Mouse (Mus musculus): ENCODE measurements around the gene Ddhd1. TPM values are rescaled to one million over a fixed set of nuclear protein-coding genes. Genes with fewer than 3 reads are reported as not detected.

Gene Ddhd1
- 10 to 100 TPM; 17.5 to 24.2 TPM for total RNA-seq (2021)
- long read RNA-seq, experiment 1, full-length matches to known transcripts, result 5 of 9 reads
- long read RNA-seq, experiment 1, partial matches to known transcripts, result 1 of 9 reads
- long read RNA-seq, experiment 1, other reads (novel, unspliced or antisense), result 3 of 9 reads
- long read RNA-seq, experiment 2, full-length matches to known transcripts, result 14 of 28 reads
- long read RNA-seq, experiment 2, partial matches to known transcripts, result 3 of 28 reads
- long read RNA-seq, experiment 2, other reads (novel, unspliced or antisense), result 11 of 28 reads

DNA sequence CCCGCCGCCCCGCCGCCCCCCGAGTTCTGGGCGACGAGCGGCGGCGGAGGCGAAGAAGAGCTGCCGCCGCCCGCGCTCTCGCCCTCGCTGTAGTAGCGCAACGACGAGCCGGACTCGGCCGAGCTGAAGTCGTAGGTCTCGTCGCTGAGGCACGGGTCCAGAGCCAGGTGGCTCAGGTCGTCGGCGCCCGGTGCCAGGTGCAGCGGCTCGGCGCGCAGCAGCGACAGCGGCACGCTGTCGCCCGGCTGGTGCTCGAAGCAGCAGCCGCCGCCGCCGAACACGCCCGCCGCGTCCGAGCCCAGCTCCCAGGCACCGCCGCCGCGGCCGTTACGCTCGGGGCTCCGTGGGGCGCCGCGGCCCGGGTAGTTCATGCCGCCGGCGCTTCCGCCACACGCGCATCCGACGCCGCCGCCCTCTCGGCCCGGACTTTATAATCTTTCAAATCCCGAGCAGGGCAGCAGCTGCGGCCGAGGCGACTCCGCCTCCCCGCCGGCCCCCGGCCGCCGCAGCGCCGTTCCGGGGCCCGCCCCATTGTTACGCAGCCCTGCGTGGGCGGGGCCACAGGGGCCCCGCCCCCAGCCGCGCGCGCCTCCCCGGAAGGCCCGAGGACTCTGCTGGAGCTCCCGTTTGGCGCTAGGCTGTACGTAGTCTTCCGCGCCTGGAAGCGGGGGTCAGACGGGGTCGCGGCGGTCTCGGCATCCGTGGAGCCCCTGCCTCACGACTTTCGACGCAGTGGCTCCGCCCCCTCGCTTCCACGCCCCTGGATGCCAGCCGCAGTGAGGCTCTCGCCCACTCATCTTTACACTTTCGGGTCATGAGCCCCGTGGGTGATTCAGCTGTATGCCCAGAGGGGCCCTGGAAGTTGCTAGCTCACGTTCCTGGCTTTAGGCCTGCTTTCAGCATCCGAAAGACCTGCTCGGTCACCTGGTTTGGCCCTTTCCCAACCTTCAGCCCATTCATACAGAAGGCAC is at the start of gene Ddhd1:
Gene Ddhd1, minus strand, starts transcription at position 503 of the 971 bp plus-strand sequence.
- peak; percentile 74 for DNase-seq (ENCODE audit: low spot score in 2 of 2)

DNA sequence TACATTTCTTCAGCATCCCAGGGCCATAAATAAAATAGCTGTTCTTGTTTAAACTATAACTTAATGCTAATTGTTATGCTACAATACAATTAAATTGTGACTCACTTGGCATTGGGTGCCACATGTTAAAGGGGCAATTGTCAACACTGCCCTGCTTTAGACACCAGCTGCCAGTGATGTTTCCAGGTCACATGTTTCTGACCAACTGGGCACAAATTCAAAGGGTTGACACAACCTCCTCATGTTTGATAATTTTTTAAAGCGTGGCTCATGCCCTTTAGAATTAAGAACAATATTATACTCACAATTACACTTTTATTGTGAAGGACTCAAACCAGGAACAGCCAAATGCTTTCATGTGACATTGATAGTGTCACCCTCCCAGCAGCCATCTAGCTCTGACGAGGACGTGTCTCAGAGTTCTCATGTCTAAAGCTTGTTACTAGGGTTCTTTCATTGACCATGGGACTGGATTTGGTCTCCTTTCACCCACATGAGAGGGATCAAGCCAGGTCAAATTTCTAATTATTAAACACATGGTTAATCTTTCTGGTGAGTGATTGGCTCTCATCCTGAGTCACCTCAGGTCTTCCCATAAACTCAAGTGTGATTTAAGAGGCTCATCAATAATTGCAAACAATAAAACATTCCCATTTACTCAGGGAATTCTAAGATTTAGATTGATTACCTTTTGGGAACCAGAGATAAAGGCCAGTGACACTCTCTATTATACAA is 49.4 kb upstream of the Ddhd1 start:
- no peak for DNase-seq (ENCODE audit: low spot score in 2 of 2)

DNA sequence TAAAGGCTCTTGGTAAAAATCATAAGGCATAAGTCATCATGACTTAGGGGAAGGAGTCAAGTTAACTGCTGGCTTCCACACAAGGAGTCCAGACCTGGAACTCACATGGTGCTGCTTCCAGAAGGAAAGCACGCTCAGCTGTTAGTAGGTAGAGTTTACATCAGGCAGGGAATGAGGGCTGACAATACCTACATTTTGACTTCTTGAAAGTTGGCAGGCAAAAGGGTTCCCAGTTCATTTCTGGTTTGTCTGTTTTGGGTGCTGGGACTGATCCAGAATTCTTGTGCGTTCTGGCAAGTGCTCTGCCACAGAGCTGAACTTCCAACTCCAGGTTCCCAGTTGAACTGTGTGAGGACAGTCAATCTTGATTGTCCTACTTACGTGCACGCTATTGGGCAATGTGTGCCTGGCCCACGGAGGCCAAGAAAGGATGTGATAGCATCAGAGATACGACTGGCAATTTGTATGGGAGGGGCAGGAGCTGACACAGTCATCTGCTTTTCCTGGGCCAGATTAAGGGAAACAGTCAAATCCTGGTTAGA is 42.2 kb upstream of the Ddhd1 start:
- DNase-seq (ENCODE audit: low spot score in 2 of 2), result no peak

DNA sequence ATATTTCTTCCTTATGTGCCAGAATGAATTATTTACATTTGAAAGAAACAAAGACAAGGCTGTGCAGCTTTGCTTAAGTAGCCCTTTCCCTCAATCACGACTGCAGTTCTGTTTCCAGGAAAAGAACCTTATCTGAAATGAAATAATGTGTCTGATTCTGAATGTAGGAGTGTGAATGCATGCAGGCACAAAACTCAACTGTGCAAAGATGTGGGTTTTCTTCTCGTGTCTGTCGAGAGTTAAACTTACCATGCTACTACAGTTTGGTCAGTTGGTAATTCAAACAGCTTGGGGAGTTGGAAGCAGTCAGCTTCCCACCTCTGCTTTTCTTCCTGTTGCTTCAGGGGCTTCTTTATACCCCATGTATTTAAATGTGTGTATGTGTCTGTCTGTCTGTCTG is 40.9 kb upstream of the Ddhd1 start:
- DNase-seq (ENCODE audit: low spot score in 2 of 2), result no peak

DNA sequence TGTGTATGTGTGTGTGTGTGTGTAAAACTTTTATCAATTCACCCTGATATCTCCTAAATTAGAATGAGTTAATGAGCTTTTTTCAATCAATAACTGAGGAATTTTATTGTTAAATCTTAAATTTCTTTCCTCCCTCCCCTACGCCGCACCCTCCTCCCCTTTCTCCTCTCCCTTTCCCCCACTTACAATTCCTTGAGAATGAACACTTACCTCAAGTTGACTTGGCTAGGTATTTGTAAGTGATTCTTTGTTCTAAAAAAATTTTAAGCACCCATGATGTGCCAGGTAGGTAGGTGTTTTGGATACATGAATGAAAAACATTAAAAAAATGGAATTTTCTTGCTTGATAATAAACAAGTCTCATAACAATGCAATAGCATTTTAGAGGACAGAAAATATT is 38.2 kb upstream of the Ddhd1 start:
- DNase-seq (ENCODE audit: low spot score in 2 of 2), result no peak

DNA sequence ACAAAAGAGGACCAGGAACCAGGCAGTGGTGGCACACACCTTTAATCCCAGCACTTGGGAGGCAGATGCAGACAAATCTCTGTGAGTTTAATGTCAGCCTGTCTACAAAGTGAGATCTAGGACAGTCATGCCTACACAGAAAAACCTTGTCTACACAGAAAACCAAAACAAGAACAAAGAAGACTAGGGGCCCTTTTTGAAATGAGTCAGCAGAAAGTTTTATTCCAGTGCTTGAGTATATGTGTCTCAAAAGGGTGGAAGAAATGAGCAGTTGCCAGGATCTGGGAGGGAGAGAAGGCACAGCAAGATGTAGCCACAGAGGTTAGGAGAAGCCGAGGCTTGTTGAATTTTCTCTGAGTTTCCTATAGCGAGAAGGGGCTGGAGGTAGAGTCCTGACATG is 35.9 kb upstream of the Ddhd1 start:
- no peak for DNase-seq (ENCODE audit: low spot score in 2 of 2)

DNA sequence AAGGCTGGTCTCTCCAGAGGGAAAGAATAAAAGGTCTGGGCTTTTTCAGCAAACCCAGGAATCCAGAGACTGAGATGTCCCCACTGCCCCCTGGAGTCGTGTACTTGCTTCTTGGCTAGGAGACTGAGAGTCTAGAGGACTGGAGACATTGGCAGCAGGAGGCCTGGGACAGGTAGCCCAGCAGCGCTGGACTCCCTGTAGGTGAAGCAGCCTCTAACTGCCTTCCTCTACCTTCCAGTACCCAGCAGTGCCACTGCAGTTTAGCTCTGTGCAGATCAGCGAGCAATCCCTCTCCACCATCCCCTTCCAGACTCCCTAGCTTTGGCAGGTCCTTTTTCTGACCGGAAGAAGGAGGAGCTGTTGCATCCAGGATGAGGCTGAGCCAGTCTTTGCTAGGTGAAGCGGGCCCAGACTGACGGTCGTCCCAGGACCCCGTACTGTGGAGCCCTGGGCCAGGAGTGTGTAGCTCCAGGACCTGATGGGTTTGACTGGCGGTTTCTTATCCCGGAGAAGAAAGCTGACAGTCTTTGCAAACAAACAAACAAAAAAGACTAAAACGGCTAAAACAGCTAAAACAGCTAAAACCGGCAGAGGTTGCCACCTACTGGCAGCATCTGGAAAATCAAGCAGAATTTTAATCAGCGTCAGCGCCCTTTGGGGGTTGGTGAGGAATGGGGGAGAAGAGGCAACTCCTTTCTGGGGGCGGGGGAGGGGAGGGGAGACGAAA is 32.7 kb upstream of the Ddhd1 start:
- peak; percentile 7 to 21 for DNase-seq (ENCODE audit: low spot score in 2 of 2)

DNA sequence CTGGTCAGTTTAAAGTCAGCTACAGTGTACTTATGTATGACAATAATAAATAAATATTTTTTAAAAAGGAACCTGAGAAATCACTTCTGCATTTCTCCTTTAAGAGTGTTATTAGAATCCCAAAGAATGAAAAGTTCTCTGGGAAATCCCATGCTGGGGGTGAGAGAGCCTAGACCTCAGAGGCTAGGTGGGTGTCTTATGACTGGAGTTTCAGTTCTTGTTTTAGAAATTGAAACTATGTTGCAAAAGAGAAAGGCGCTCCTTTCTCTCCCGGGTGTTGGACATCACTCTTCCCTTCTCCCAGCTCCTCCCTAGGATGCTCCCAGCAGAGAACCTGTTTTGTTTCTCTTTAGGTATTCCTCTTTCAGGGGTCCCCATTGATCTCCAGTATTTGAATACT is 27.4 kb upstream of the Ddhd1 start:
- no peak for DNase-seq (ENCODE audit: low spot score in 2 of 2)

DNA sequence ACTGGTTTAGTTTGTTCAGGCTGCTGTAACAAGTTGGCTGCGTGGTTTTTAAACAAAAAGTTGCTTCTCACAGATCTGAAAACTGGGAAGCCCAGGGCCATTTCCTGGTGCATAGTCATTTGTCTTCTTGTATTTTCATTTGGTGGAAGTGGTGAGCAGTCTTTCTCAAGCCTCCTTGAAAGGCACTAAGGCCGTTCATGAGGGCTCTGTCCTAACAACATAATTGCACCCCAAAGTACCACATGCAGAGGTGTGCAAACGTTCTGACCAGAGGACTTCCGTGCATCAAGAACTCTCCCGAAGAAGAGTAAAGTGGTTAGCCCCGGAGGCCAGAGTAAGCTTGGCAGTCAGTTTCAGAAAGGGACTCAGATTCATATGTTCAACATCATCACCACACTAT is 18.8 kb upstream of the Ddhd1 start:
- DNase-seq (ENCODE audit: low spot score in 2 of 2), result no peak

DNA sequence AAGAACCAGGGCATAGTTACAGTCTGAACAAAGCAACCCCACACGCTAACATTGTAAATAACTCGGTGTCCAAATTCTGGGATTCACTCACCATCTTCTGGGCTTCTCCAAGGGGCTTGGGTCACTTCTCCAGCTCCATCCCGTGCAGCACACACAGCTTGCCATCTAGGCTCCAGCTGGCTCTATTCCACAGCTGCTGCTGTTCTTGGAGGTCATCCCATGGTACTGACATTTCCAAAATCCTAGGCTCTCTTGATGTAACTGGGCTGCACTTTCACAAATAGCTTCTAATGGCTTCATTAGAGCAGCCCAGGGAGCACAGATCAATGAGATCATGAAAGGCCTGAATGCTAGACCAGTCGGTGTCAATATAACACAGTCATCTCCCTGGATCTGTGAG is 10.4 kb upstream of the Ddhd1 start:
- DNase-seq (ENCODE audit: low spot score in 2 of 2), result no peak

DNA sequence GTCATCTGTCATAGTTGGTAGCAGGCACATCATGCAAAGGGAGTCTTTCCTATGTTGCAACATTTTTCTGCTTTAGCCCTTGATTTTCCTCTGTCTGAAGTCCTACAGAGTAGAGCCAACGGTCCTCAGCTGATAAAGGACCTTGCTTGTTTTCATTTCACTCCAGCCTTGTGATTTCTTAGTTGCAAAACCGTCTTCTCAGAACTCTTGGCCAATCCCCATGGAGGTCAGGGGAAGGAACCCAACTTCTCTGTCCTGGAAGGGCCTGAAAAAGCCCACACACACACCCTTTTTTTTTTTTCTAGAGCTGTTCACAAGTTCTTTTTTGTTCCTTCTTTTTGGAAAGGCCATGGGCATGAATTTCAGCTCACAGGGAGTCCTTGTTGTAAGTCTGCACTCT is 9.3 kb upstream of the Ddhd1 start:
- DNase-seq (ENCODE audit: low spot score in 2 of 2), result no peak

DNA sequence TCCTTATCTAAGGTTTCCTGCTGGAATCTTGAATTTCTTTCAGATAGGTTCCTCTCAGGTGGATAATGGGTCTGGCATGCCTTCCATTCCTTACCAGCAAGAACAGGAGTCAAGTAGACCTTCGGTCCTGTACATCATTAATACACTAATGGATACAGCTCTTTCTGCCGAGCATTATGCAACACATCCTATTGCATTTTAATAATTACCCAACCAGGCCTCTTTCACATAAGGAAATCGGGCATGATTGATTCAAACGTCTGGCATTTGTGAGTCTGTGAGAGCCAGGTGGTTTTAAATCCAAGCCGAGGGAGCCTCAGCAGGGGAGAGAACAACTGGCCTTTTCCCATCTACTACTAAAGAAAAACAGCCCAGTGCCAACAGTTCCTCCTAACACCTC is 3.6 kb upstream of the Ddhd1 start:
- no peak for DNase-seq (ENCODE audit: low spot score in 2 of 2)

DNA sequence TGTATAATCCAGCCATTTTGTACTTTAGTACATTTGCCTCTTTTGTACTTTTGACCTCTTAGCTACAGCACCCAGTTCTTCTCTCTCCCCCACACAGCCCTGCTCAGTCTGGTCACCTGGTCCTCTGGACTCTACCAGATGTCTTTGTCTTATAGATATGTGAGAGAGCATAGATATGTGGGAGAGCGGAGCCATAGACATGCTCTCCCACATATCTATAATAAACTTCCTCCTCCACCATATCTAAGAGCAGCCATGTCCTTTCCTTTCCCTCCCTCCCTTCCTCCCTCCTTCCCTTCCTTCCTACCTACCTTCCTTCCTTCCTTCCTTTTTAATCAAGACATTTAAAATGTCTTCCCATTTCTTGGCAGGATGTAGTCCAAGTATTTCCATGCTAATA is 2.4 kb upstream of the Ddhd1 start:
- DNase-seq (ENCODE audit: low spot score in 2 of 2), result no peak

DNA sequence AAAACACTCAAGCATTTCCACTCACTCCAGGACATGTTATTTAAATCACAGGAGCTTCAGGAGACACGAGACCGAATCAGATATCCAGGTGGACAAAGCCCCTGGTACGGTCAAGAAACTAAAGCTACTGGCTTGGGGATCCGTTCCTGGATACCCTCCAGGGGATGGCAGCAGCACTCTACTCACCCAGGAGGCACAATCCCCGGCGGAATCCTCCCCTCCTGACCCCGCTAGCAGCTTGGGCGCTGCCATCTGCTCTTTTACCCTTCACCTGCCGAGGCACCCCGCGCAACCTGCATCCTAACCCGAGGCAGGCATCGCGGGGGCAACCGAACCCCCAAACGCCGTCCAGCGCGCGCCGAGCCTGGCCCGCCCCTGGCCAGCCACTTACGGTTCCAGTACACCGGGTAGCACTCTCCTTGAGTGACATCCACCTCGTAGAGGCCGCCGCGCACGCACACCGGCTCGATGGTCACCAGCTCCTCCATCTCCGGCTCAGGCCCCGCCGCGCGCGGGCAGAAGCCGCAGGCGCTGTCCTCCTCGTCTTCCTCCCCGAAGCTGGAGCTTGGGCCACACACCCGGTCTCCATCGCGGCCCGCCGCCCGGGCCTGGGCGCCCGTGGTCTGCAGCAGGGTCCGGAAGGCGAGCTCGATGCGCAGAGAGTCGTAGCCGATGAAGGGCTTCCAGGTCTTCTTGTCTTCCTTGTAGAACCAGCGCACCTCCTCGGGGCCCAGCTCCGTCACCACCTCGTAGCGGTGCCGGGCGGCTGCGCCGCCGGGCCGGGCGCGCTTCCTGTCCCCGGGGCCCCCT is 907 bp downstream of the Ddhd1 start:
- peak; percentile 11 to 31 for DNase-seq (ENCODE audit: low spot score in 2 of 2)

DNA sequence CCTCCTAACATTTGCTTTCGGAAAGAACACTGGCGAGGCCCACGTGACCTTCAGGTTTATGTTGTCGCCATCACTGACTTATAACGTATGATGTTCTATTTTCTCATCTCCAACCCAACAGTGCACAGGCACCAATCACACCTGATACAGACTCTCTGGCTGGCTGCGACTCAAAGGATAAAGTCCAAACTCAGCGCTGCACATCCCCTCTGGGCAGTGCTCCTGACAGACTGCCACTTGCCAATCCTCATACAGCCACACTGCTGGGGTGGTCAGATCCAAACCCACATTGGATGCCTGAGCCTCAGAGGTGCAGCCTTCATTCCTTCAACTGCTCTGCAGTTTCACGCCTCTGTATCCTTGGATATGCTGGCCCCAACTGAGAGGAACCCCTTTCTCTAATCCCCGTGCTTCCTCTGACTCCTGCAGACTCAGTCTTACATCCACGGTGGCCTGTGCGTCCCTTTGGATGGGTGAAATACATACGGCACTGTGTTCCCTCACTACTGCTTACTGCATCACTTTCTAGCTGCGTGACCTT is 3.0 kb downstream of the Ddhd1 start:
- DNase-seq (ENCODE audit: low spot score in 2 of 2), result no peak

DNA sequence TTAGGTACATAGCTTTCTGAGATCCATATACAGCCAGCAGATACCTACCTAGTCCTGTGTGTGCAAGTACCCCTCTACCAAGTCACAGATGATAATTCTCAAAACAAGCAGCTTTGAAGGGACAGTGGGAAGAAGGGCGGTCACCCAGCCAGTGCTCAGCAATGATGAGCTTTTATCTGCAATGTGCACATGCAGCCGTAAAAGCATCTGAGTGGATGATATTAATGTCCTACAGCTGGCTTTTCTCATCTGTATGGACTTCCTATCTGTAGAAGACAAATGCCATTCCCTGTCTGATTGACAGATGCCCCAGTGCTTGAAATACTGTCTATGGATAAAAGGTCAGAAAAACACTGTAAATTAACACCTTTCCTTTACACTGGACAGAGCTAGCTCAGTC is 4.2 kb downstream of the Ddhd1 start:
- no peak for DNase-seq (ENCODE audit: low spot score in 2 of 2)

DNA sequence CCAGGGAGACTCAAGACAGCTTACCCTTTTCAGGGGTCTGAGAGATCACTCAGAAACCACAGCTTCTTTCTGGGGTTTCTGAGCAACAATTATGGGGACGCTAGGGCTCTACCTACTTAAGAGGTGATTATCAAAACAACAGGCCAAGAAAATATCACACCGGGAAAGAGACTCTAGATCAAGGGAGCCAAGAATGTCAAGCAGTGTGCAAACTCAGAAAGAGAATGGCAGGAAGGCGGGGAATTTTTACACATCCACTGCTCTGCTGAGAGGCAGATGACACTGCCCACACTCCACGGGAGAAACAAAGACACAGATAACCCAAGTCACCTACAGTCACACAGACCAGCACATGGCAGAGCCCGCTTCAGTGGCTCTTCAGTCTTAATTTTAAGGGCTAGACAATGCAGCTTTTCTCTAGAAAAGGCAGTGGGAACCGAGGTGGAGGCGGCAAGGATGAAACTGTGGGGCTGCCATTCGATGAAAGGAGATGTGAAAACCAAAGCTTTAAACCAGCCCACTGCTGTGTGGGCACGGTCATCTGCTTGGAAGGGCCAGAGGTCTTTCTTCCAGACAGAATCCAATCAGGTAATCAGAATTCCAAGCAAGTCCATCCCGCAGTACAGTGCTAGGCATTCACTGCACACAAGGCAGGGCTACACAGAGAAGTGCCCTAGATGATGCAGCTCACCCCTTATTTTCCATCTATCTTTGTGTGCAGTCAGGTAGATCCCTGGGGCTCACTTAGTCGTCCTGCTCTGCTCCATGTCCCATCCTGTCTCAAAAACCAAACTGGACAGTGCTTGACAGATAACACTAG is 8.7 kb downstream of the Ddhd1 start:
- DNase-seq (ENCODE audit: low spot score in 2 of 2), result no peak

DNA sequence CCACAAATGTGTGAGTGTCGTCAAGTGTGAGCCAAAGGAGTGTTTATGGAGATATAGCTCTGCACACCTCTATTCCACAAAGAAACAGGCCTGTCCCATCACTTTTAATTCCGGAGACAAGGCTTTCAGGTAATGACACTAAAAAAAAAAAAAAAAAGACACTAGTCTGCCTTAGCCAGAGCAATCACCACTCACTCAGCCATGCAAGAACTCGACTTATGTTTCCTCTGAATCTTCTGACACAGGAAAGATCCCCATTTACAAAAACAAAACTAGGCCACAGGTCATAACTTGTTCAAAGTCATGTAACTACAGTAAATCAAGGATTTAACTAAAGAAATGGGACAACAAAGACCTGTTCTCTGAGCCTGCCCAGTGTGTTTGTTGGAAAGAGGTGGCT is 9.8 kb downstream of the Ddhd1 start:
- no peak for DNase-seq (ENCODE audit: low spot score in 2 of 2)

DNA sequence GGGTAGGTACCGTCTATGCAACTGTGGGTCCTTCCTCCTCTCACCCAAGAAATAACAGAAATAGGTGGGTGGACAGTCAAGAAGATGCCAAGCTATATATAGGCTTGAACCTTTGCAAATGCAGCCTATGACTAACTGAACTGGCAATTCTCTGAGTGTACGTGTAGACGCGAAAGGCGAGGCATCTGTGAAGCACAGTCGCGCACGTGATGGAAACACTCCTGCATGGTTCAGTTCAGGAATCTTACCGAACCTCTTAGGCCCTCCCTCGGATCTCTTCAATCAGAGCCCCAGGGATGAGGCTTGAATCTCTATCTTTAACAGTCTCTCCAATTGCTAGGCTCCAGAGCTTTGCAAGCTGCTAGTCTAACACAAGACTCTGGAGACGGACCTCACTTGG is 10.3 kb downstream of the Ddhd1 start:
- DNase-seq (ENCODE audit: low spot score in 2 of 2), result no peak
